Mouse (Mus musculus) skeletal muscle tissue, postnatal 0 days (tissue): ENCODE measurements around the gene Ehf. TPM values are rescaled to one million over a fixed set of nuclear protein-coding genes. Genes with fewer than 3 reads are reported as not detected.

Experiments
- polyA plus RNA-seq: library from polyadenylated mRNA; unstranded; fragments of >200 nt; fragmentation: Nextera tagmentation; extraction: Ambion mirVana; gene quantifications from 2 replicates; pipeline ENCODE4 v1.2.1, GENCODE M21; 2015

The Ehf gene
- polyA plus RNA-seq: 0.06 TPM in 1 of 2 replicates, not detected in the other

GRCm38 (mm10) chr2:103303132-103303531, at the start of gene Ehf:
Gene Ehf (minus strand): TSS chr2:103303278.

Other genes starting within 250 kb of the Ehf start
- 70.7 and 71.7 TPM in 2 replicates for gene Pdhx, start 229.8 kb downstream of the Ehf start, polyA plus RNA-seq
- 68.5 and 69.7 TPM in 2 replicates for gene Apip, start 229.6 kb downstream of the Ehf start, polyA plus RNA-seq
- not detected in 2 replicates for gene Elf5, start 108.4 kb upstream of the Ehf start, polyA plus RNA-seq
- 65.9 and 137 TPM in 2 replicates for gene Cat, start 181.9 kb upstream of the Ehf start, polyA plus RNA-seq